Mouse (Mus musculus) brain, embryonic 14.5 days (tissue): Measurements from ENCODE around the gene Arf5. TPM values are rescaled to one million over a fixed set of nuclear protein-coding genes. Genes with fewer than 3 reads are reported as not detected.
A peak's percentile ranks its signal among the peaks of the same experiment; 100 is the strongest.

Experiments used
- DNase-seq: peaks from one replicate; pipeline ENCODE4 v3.0.0-alpha.2; 2011; ENCODE audit warnings: low read depth
- CTCF ChIP-seq: fragments of 200-500 bp; IDR thresholded peaks from 2 replicates; pipeline ENCODE4 v1.5.1; 2012; ENCODE audit warnings: inconsistent platforms, mild to moderate bottlenecking, moderate library complexity, borderline replicate concordance; ENCODE audit not compliant: insufficient read depth, insufficient read length; ENCODE audit errors: extremely low read depth
- POLR2A ChIP-seq: fragments of 200-500 bp; IDR thresholded peaks from 2 replicates; pipeline ENCODE4 v1.6.1; 2012; ENCODE audit warnings: mild to moderate bottlenecking, inconsistent platforms, borderline replicate concordance; ENCODE audit not compliant: poor library complexity, insufficient read depth, insufficient read length, severe bottlenecking; ENCODE audit errors: extremely low read depth
- polyA plus RNA-seq: library from polyadenylated mRNA; depleted of rRNA; stranded (reverse); fragments of >200 nt; gene quantifications from 2 replicates; pipeline ENCODE4 v1.2.3, GENCODE M21; 2012; rRNA removed

Arf5 gene
- 428 and 477 TPM in 2 replicates for polyA plus RNA-seq

DNA sequence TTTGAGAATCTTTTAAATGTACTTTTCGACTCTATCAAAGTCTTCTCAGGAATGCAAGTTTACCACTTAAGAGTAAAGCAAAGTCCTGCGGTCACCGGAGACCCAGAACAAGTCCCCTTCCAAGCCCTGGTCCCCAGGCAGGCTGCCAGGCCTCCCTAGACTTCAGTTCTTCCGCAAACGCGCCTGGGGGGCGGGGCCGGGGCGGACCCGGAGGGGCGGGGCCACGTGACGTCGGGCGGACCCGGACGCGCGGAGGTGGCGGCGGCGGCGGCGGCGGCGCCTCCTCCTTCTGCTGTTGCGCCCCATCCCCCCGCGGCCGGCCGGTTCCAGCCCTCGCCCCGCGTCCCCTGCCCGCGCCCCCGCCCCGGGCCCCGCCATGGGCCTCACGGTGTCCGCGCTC is at the start of gene Arf5:
Gene Arf5, plus strand, starts transcription at position 248 of the 400 bp plus-strand sequence.
- TF ChIP-seq CTCF = no peak
- TF ChIP-seq POLR2A = 0 out of 2 replicates have a peak, but pooled peaks have one; percentile 38

DNA sequence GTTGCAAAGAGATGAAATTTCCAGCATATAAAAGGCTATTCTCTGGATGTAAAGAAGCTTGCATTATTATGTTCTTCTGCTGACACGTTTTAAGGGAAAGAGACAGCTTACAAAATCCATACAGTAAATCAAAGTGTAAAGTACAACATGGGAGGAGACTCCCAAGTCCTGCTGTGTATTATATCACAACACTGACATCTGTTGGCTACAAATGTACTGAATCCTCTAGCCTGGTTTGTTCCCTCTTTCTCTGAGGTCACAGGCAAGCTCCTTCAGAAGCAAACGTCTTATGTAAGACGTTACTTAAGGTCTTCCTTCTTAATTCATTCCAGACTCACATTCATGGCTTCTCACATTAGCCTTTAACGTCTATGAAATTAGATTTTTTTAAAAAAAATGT is 41.4 kb upstream of the Arf5 start:
- TF ChIP-seq CTCF = peak; percentile 7; the same call in 1 of the 2 replicates
- TF ChIP-seq POLR2A = no peak
- peak; percentile 29 for DNase-seq

More for the DNA sequence above, at the start of gene Arf5:
- DNase-seq = peak; percentile 95

DNA sequence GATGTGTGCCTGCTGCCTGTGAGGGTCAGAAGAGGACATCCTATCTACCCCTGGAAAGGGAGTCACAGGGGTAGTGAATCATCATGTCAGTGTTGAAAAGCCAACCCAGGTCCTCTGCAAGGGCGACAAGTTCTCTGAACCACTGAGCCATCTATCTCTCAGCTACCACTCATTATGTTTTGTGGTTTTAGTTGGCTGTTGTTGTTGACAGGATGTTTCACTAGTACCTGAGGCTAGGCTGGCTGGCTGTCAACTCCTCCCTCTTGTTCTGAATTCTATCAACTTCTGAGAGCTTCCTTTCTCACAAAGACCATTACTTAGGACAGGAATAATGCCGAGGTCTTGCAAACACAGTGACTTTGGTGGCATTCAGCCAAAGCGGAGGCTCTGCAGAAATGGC is 38.2 kb upstream of the Arf5 start:
- no peak for TF ChIP-seq CTCF
- TF ChIP-seq POLR2A = no peak
- no peak for DNase-seq

DNA sequence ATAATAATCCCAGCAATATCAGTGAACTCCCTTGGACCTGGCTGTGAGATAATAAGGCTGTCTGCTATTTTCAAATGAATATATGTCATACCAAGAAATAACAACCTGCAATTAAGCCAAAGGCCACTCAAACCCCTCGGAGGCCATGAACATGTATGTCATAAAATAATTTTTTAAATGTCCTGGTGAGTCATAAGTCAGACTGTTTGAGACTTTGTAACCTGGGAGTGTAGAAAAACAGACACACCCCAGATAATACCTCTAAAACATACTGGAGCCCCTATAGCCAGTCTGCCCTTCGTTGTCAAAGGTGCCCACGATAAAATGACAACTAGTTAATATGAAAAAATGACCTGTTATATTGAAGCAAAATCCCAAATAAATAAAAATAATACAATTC is 34.3 kb upstream of the Arf5 start:
- no peak for DNase-seq
- no peak for TF ChIP-seq CTCF
- TF ChIP-seq POLR2A = no peak

DNA sequence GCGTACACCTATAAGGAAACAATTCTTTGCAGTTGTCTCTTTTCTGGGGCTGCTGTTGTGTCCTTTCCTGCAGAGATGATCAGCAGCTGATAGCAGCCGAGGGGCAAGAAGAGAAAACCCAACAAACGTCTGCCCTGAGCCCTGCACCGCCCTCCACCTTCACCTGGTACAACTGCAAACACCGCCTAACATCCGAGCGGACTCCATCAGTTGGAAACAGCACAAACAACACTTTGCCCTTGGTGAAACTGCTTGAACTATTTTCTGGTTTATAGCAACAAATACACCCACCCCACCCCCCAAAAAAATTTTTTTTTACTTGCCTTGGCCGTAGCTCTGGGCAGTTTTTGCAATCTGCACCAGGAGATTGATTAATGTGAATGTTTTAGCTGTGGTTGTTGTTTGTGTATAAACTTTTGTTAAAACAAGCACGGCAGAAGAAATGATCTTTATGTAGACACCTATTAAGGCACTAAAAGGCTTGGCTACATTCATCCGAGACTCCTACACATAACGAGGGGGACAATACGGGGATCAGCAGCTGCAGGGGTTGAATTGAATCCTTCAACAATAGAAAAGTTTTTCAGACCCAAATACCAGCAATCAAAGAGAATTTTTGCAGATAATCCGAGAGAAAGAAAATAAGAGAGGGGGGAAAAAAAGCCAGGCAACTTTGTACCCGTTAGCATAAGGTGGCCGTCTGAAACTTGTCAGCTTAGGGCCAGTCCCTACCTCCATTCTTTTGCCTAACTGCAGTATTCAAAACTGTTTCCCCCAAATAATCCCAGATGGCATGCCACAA is 27.1 kb upstream of the Arf5 start:
- TF ChIP-seq CTCF (no peak), POLR2A (no peak)
- DNase-seq = no peak

DNA sequence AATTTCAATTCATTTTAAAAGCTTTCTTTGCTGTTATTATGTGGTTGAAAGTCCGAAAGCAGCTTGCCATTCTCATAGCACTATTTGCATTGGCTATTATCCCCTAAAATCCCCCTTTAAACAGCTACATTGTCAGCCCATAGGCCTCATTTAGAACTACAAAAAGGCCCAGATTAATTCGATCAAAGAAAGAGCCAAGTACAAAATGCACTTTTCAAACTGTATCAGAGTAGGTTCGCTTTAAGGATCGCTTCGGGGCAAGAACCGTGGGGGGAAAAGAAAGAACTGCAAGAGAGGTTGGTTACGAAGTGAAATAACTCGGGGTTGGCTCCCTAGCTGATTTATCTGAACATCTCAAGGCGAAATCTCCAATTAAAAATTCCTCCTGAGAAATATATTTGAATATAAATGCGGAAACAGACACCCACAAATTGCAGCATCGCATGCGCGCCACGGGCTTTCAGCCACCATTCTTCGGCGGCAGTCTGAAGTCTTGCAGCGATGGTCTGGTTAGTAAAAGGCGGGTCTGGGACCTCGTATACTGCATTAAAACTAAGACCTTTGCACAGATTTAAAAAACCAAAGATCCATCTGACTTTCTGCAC is 26.4 kb upstream of the Arf5 start:
- DNase-seq = peak; percentile 92
- peak; percentile 34; the same call in 1 of the 2 replicates for TF ChIP-seq POLR2A
- no peak for TF ChIP-seq CTCF

DNA sequence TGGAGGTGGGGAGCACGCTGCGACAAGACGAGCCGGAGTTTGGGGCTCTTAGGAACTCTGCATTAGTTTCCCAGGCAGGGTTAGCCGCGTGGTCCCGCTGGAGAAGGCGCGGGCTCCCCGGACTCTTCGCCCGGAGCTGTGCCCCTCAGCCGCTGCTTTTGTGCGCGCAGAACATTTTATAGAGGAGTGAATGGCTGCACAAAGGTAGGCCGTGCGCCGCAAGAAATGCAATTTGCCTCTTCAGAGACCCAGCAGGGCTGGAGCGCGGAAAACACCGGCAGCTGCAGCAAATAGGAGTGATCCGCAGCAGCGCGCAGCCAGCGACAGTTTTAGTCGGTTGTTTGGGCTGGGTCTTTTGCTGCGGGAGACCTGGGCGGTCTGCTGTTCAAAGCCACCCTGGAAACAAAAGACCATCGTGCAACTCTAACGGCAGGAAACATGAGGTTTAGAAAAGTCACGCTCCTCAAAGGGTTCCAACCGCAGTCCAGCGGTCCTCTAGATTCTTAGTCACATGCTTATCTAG is 25.6 kb upstream of the Arf5 start, which contains the start of gene Zfp800:
Gene Zfp800, minus strand, starts transcription at position 325 of the 523 bp plus-strand sequence.
- TF ChIP-seq POLR2A (no peak), CTCF (no peak)
- peak; percentile 82 for DNase-seq

DNA sequence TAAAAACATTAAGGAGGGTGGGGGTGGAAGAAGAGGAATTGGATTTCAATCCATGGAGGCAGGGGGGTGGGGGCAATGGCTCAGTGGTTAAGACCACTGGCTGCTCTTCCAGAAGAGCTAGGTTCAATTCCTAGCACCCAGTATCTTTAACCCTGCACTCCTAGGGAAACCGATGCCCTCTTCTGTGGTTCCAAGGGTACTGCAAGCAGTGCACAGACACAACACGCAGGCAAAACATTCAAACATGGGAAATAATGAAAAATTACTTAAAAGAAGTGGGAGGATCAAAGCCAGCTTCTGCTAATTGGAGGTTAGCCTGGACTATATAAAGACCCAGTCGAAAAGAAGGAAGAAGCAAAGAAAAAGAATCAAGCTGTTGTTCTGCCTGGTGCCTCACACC is 24.6 kb upstream of the Arf5 start:
- TF ChIP-seq CTCF (peak; percentile 35; the same call in 1 of the 2 replicates), POLR2A (no peak)
- no peak for DNase-seq

DNA sequence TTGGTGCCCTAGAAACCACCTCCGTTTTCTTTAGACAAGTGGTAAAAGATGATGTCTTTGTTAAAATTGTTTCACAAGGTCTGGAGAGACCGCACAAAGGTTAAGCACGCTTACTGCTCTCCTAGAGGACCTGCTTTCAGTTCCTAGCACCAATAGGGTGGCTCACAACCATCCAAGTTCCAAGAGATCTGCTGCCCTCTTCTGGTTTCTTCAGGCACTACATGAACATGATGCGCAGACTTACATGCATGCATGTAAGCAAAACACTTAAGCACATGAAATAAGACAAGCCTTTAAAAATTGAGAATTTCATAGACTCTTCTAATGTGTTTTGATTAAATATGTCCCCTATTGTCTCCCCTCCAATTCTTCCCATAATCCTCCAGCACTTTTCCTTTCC is 23.6 kb upstream of the Arf5 start:
- TF ChIP-seq POLR2A (no peak), CTCF (peak; percentile 15; the same call in 1 of the 2 replicates)
- no peak for DNase-seq

DNA sequence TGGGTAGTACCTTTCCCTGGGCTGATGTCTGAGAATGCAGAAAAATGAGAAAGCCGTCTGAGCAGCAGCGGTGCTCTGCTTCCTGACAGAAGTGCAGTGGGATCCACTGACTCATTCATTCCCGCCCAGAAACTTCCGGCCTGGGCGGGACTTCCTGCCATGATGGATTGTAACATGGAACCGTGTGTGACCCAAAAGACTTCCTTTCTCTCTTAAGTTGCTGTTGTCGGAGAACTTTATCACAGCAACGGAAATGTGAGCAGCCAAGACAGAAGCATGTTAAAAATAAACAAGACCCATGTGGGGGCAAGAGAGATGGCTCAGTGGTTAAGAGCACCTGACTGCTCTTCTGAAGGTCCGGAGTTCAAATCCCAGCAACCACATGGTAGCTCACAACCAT is 13.3 kb upstream of the Arf5 start:
- TF ChIP-seq CTCF (no peak), POLR2A (no peak)
- DNase-seq = no peak

DNA sequence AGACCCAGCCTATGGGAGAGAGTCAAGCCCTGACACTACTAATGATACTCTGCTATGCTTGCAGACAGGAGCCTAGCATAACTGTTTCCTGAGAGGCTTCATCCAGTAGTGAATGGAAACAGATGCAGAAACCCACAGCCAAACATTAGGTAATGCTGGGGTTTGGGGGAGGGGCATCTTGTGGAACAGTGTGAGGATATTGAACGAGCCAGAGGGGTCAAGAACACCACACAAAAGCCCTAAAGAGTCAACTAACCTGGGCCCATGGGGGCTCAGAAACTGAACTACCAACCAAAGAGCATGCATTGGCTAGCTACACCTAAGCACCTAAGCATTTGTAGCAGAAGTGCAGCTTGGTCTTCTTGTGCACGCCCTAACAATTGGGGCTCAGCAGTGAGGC is 12.1 kb upstream of the Arf5 start:
- TF ChIP-seq CTCF = no peak
- DNase-seq = no peak

DNA sequence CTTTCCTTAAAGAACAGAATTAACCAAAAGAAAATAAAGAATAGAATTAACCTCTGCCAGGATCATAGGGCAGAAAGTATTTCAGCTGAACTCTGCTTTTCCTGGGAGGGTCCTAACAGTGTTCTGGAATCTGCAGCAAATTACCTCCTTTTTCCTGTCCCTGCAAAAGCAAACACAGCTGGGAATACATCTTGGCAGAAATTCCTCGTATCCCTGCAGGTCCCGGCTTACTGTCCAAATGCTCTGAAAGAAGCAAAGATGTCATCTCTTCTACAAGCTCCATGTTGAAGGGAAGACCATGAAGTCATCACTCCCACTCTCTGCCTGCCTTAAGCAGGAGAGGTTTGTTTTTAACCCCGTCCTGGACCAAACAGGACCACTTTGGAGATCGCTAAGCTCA is 6.4 kb upstream of the Arf5 start:
- no peak for TF ChIP-seq POLR2A
- TF ChIP-seq CTCF = no peak
- no peak for DNase-seq

DNA sequence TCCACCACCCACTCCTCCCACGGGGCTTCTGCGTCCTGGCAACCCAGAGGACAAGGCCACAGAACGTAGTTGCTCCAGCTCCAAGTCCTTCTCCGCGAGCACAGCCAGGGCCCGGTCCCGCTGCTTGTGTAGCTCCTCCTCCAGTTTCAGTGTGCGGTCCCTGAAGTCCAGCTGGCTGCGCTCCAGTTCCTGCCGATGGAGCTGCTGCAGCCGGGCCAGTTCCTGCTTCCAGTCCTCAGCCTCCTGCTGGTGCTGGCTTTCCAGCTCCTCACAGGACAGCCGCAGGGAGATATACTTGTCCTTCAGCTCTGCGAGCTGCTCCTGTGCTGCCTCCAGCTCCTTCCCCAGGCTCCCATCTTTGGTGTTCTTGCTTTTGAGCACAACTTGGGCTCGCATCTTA is 4.9 kb upstream of the Arf5 start:
- TF ChIP-seq POLR2A (no peak), CTCF (no peak)
- DNase-seq = peak; percentile 40
